Mouse (Mus musculus) brown adipose tissue, adult 24 weeks (tissue): Measurements from ENCODE around the gene Gabpb2. TPM values are rescaled to one million over a fixed set of nuclear protein-coding genes. Genes with fewer than 3 reads are reported as not detected.
"Not testable (repeated sequence)": the region's sequence is repeated elsewhere in the genome, so short reads cannot be mapped to it uniquely, and the experiment has no call there.

Experiments
- H3K27ac ChIP-seq: fragments of 200-500 bp; replicated peaks from 2 replicates; pipeline ENCODE4 v1.5.1; 2012; ENCODE audit warnings: low read depth, mild to moderate bottlenecking, low read length
- H3K4me1 ChIP-seq: fragments of 200-500 bp; 2 replicates; pipeline ENCODE4 v1.6.1; 2012; ENCODE audit warnings: low read length, mixed read lengths; ENCODE audit not compliant: control insufficient read depth, insufficient read depth, insufficient read length
- H3K4me3 ChIP-seq: fragments of 200-500 bp; 2 replicates; pipeline ENCODE4 v1.5.1; 2012; ENCODE audit warnings: low read depth, mild to moderate bottlenecking, low read length, moderate library complexity; ENCODE audit not compliant: insufficient read depth
- polyA plus RNA-seq: library from polyadenylated mRNA; stranded (reverse); fragments of >200 nt; gene quantifications from 2 replicates; pipeline ENCODE4 v1.2.4, GENCODE M21; 2012; ENCODE audit not compliant: missing spikeins, insufficient read depth, insufficient read length

Gabpb2 gene
- polyA plus RNA-seq, 1 experiment = 12.2 TPM

DNA sequence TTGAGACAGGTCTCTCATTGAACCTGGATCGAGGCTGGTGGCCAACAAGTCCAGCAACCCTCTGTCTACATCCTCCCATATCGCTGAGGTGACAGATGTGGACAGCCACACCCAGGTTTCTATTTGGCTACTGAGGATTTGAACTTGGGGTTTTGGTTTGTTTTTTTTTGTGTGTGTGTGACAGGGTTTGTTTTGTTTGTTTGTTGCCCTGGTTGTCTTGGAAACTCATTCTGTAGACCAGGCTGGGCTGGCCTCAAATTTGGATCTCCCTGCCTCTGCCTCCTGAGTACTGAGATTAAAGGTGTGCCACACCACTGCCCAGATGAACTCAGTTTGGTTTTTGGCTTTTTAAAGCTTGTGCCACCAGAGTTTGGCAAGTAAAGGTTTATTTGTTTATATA lies 5.3 kb upstream of the Gabpb2 start:
- Histone ChIP-seq H3K4me3 (no peak overlapping the region), H3K27ac (0 out of 2 replicates have a peak overlapping the region, but pooled peaks have one; percentile 2), H3K4me1 (no peaks in the 10 kb centered on the region)

DNA sequence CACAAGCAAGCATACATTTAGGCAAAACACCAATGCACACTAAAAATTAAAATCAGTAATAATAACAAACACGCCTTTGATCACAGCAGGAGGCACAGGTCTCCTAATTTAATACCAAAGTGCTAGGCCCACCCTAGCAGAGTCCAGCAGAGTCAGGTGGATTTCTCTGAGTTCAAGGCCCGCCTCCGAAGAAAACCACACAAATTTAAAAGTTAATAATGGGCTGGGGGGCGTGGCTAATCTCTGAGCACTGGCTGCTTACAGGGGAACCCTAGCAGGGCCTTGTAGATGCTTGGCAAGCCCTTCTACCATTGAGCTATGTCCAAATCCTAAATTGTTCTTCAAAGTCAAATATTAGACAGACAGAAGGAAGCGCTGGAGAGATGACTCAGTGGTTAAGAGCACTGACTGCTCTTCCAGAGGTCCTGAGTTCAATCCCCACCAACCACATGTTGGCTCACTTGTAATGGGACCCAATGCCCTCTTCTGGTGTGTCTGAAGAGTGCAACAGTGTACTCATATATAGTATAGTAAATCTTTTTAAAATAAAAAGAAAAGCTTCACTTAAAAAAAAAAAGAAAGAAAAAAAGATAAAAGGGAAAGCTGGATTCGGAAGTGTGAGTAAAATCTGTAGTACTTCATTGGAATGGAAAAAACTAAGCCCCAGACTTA lies 886 bp upstream of the Gabpb2 start:
- no peak overlapping the region for H3K27ac ChIP-seq
- no peaks in the 10 kb centered on the region for H3K4me1 ChIP-seq
- H3K4me3 ChIP-seq = peak overlapping the region; percentile 86; the same call in 1 of the 2 replicates

- Histone ChIP-seq H3K27ac (0 out of 2 replicates have a peak overlapping the region, but pooled peaks have one; percentile 10), H3K4me3 (peak overlapping the region; percentile 55), H3K4me1 (no peaks in the 10 kb centered on the region)
Observed at GRCm38 (mm10) chr3:95216655-95217254, 961 bp downstream of the Gabpb2 start.

GRCm38 (mm10) chr3:95213609-95213975 lies 4.1 kb downstream of the Gabpb2 start:
- Histone ChIP-seq H3K4me3 (no peak overlapping the region), H3K4me1 (no peaks in the 10 kb centered on the region), H3K27ac (no peak overlapping the region)

- not testable (repeated sequence) for H3K27ac ChIP-seq, H3K4me1 ChIP-seq, H3K4me3 ChIP-seq
Observed at GRCm38 (mm10) chr3:95212889-95213608, 4.7 kb downstream of the Gabpb2 start.

GRCm38 (mm10) chr3:95210585-95210984 lies 7.1 kb downstream of the Gabpb2 start:
- no peak overlapping the region for H3K4me3 ChIP-seq
- no peak overlapping the region for H3K27ac ChIP-seq
- H3K4me1 ChIP-seq = no peaks in the 10 kb centered on the region

GRCm38 (mm10) chr3:95208286-95208685 lies 9.4 kb downstream of the Gabpb2 start:
- H3K27ac ChIP-seq = no peak overlapping the region
- no peaks in the 10 kb centered on the region for H3K4me1 ChIP-seq
- H3K4me3 ChIP-seq = no peak overlapping the region

- H3K4me3 ChIP-seq = no peak overlapping the region
- H3K4me1 ChIP-seq = no peaks in the 10 kb centered on the region
- no peak overlapping the region for H3K27ac ChIP-seq
Observed at GRCm38 (mm10) chr3:95203880-95204279, 13.8 kb downstream of the Gabpb2 start.

DNA sequence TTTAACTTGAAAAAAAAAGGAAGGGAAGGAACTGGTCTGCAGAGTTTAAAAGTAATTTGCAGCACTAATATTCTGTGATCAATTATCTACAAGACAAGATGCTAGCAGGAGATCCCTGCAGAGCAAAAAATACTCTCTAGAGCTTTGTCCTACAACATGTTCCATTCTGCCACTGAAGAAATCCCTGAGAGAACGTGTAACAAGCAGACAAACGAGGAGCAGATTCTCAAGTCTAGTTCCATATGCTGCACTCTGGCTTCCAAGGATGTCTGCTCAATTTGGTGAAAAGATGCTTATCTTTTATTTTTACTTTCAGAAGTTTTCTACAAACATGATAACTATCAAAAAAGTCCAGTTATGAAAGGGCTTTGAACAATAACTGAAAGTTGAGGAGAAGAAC lies 17.2 kb downstream of the Gabpb2 start:
- H3K4me1 ChIP-seq = no peaks in the 10 kb centered on the region
- no peak overlapping the region for H3K4me3 ChIP-seq
- no peak overlapping the region for H3K27ac ChIP-seq

DNA sequence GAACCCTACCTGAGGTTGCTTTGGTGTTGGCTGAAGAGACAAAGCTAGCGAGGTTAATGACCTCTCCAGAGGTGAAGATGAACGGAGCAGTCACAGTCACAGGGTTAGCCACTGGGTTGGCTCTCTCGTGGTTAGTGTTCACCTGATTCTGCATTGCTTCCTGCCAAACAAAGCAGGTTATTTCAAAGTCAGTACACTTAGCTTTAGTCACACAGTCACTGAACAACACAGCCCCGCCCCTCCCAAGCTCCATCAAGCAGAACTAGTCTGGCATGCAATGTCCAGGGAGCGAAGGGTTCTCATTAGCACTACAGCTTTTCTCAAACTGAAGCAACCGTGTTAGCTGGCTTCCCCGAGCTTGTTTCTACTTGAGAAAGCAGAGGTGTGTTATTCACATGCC lies 17.6 kb downstream of the Gabpb2 start:
- Histone ChIP-seq H3K4me1 (no peaks in the 10 kb centered on the region), H3K4me3 (no peak overlapping the region), H3K27ac (no peak overlapping the region)

GRCm38 (mm10) chr3:95199101-95199500 lies 18.6 kb downstream of the Gabpb2 start:
- no peak overlapping the region for H3K27ac ChIP-seq

DNA sequence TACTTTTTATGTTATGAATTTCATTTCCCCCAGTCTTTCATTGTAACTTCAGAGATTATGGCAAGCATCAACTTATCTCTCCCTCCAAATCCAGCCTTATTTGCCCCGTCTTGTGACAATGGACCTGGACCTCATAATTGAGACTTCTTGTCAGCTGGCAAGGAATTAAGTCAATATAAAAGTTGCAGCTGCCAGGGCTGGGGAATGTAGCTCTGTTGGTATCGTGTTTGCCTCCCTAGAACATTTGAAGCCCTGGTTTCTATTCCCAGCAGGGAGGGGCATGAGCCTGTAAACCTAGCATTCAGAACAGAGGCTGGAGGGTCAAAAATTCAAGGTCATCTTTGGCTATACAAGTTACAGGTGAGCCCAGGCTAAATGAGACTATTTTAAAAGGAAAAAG lies 21.9 kb downstream of the Gabpb2 start:
- Histone ChIP-seq H3K4me3 (no peak overlapping the region), H3K4me1 (no peaks in the 10 kb centered on the region), H3K27ac (no peak overlapping the region)

More at GRCm38 (mm10) chr3:95199101-95199500, 18.6 kb downstream of the Gabpb2 start:
- H3K4me1 ChIP-seq = no peaks in the 10 kb centered on the region
- no peak overlapping the region for H3K4me3 ChIP-seq

- Histone ChIP-seq H3K4me1 (no peaks in the 10 kb centered on the region), H3K27ac (no peak overlapping the region)
Observed at GRCm38 (mm10) chr3:95194721-95195135, 23.0 kb downstream of the Gabpb2 start.

GRCm38 (mm10) chr3:95186888-95187287 lies 30.8 kb downstream of the Gabpb2 start:
- no peaks in the 10 kb centered on the region for H3K4me1 ChIP-seq
- no peak overlapping the region for H3K4me3 ChIP-seq
- H3K27ac ChIP-seq = no peak overlapping the region

More at GRCm38 (mm10) chr3:95194721-95195135, 23.0 kb downstream of the Gabpb2 start:
- no peak overlapping the region for H3K4me3 ChIP-seq

GRCm38 (mm10) chr3:95186100-95186499 lies 31.6 kb downstream of the Gabpb2 start:
- Histone ChIP-seq H3K4me1 (no peaks in the 10 kb centered on the region), H3K27ac (no peak overlapping the region)

More at GRCm38 (mm10) chr3:95186100-95186499, 31.6 kb downstream of the Gabpb2 start:
- H3K4me3 ChIP-seq = no peak overlapping the region
